Mouse (Mus musculus) kidney, postnatal 36 days (tissue): ENCODE measurements around the gene Gm20388.

ENCODE experiments used
- DNase-seq, 2 experiments: peaks; one replicate each; pipeline ENCODE4 v3.0.0; 2021 to 2022; ENCODE audit warnings: mixed read lengths in 2 of 2

Gm20388 gene

DNA sequence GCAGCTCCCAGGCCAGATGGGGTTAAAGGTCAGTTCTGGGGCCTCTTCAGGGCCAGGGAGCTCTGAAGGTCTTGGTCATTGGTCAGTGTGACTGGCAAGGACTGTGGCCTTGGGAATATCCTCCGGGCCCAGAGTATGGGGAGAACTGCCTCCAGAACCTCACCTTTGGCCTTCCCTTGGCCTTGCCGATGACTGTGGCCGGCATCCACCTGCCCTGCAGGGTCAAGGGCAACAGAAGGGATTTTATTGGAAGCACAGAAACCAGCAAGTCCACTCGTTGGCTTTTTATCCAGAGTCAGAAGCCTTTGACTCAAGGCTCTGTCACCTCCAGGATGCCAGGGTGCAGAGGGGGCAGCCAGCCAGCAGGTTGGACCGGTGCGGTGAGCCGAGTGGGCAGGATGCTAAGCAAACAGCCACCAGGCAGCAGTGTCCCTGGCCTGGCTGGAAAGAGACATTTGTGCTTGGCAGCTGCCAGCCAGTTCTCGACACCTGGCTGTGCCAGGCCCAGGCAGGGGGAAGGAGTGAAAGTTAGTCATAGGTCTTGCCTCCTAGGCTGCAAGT is 590.1 kb downstream of the Gm20388 start:
- DNase-seq = peak; percentile 69 to 77

DNA sequence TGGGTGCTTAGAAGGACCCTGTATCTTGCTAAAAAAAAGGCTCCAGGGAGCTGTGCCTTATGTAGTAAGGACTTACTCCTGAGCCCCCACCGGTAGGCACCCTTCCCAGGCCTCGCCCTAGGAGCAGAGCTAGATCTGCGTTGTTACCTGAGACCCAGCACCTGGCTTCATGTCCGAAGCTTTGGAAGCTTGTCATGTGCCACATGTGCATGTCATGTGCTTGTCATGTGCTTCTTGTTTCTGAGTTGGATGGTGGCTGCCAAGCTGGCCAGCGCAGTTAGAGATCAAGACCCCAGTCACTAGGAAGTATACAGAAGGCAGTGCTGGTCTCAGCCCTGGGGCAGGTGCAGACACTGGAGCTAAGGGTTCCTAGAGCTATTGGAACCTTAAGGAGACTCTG is 590.8 kb downstream of the Gm20388 start:
- no peak for DNase-seq

- no peak for DNase-seq
Observed at GRCm38 (mm10) chr8:120502428-120502827, 591.8 kb downstream of the Gm20388 start.

- DNase-seq = peak; percentile 84 to 90
Observed at GRCm38 (mm10) chr8:120504251-120505081, 593.8 kb downstream of the Gm20388 start.

GRCm38 (mm10) chr8:120505082-120505511 is 594.5 kb downstream of the Gm20388 start:
- DNase-seq = no peak

GRCm38 (mm10) chr8:120505619-120506310 is 595.1 kb downstream of the Gm20388 start:
- no peak for DNase-seq

GRCm38 (mm10) chr8:120506562-120506961 is 595.9 kb downstream of the Gm20388 start:
- no peak for DNase-seq

DNA sequence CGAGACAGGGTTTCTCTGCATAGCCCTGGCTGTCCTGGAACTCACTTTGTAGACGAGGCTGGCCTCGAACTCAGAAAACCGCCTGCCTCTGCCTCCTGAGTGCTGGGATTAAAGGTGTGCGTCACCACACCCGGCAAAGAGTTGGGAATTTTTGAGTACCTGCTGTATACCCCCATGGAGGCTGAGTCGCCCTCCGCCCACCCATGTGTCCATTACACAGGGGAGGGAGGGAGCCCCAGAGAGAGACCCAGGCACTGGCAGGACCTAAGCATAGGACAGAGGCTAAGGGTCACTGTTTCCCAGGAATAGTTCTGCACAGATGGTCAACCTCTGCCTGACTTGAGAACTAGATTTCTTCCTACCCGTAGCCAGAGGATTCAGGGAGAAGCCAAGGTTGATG is 596.6 kb downstream of the Gm20388 start:
- no peak for DNase-seq

DNA sequence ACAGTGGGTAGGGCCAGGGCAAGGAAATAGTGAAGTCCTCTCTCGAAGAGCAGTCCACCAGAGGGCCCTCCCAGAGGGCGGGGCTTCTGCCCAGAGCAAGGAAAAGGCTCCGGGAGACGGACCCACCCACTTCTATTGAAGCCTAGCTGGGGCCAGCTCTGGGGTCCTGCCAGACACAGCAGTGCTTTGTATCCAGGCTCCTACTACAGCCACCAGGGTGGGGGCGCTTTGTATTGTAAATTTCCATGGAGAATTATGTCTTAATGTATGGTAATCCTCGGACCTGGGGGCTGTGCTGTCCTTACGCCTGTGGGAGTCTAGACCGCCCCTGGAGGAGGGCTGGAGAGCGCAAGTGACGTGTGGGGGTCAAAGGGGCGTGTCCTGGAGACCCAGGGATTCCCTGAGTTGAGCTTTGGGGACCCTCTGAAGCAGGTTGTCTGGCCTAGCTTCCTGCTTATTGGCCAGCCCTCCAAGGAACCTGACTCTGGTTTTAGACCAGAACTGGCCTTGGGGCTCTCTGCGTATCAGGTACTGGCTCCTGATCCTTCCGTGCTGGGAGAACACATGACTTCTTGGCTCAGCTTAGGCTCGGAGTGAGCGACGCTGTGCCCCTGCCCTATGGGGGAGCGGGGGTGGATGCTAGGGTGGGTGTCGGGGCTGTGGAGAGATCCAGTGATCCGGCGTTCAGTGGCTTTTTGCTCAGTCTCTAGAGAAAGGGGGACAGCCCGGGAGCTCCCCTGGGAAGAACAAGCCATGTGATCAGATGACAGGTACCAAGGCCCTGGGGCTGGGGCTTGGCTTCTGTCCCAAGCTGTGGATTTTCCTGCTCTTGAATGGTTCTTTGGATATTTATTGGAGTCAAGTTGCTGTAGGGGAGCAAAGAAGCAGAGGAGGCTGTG is 598.7 kb downstream of the Gm20388 start:
- no peak for DNase-seq

DNA sequence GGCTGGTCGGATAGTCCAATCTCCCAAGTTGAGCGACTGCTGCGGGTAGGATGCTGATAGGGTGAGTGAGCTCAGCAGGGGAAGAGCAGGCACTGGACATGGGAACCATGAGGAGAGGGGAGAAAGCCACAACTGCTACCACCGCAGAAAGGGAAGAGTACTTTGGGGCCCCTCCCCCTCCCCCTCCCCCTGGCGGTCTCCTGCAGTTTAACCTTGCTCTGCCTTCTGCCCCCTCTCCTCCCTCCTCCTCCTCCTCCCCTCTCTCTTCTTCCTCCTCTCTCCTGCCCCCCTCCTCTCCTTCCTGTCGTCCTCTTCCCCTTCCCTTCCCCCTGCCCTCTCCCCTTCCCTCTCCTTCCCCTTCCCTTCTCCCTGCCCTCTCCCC is 599.4 kb downstream of the Gm20388 start:
- no peak for DNase-seq

DNA sequence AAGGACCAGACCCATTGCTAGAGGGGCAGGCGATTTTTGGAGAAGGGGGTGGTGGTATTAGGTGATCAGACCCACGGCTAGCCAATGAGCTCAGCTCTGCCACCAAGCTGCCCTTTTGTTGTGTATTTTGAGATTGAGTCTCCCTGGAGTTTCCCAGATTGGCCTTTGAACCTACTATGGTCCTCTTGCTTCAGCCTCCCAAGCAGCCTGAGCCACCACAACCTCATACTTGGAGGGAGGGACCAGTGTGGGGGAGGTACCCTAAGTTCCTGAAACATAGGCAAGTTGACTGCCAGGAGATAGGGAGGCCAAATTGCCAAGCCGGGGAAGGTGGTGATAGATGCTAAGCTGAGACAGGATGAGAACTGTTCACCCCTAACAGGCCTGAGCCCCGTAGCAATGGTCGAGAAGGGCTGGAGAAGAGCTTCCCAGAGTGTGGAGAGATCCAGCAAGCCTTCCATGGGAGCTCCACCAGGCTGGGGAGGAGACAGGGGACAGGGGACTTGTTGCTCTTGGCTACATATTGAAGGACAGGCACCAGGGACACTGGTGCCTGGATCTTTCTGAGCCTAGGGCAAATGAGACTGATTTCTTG is 600.3 kb downstream of the Gm20388 start:
- no peak for DNase-seq

DNA sequence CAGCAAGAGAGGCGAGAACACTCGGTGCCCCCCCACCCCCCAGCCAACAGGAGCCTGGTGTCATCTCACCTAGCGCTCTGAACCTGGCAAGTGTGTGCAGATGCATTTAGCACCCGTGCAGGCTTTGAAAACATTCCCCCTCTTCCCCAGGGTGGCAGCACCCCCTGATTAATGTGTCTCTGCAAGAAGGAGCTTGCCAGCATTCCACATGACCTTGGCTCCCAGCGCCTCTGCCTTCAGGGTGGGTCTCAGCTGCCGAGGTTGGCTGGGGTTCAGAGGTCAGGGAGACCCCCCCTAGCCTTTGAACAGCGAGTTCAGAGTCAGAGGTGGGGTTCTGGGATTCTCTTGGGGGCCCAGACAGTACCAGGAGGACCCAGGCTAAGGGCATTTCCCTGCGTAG is 601.1 kb downstream of the Gm20388 start:
- no peak for DNase-seq

GRCm38 (mm10) chr8:120512326-120512725 is 601.7 kb downstream of the Gm20388 start:
- DNase-seq = no peak

GRCm38 (mm10) chr8:120513145-120513544 is 602.5 kb downstream of the Gm20388 start:
- no peak for DNase-seq

GRCm38 (mm10) chr8:120513638-120514461 is 603.2 kb downstream of the Gm20388 start:
- DNase-seq = no peak

DNA sequence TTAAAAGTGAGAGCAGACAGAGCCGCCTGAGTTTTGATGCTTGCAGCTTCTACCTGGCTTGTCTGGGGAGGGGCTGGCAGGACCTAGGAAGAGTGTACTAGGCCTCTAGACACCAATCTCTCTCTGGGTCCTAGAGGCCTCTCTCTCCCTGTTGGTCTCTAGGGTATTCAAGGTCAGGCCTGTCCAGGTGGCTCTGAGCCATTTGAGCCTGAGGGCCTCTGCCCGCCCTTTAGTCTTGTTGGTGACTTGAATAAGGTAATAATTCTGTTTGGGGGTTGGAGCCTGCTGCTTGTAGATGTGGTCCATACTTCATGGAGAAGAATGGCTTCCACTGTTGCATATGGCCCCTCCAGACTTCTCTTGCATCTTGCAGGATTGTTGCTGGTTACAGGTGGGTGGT is 604.6 kb downstream of the Gm20388 start:
- no peak for DNase-seq

GRCm38 (mm10) chr8:120515650-120516049 is 605.0 kb downstream of the Gm20388 start:
- DNase-seq = no peak

- DNase-seq = no peak
Observed at GRCm38 (mm10) chr8:120516182-120516755, 605.6 kb downstream of the Gm20388 start.

- DNase-seq = peak in 1 of 2 experiments; percentile 45
Observed at GRCm38 (mm10) chr8:120517666-120518410, 607.2 kb downstream of the Gm20388 start.
